Mouse (Mus musculus) liver, embryonic 15.5 days (tissue): ENCODE results near the gene Acadsb. TPM values are rescaled to one million over a fixed set of nuclear protein-coding genes. Genes with fewer than 3 reads are reported as not detected.
A peak's percentile ranks its signal among the peaks of the same experiment; 100 is the strongest.
"Not testable (repeated sequence)": the region's sequence is repeated elsewhere in the genome, so short reads cannot be mapped to it uniquely, and the experiment has no call there.

Experiments
- ATAC-seq: fragments of 200-750 bp; cut with Nextera tagmentation; 2 replicates; pipeline ENCODE4 v1.8.0; 2017; ENCODE audit warnings: moderate number of reproducible peaks, mild to moderate bottlenecking, moderate library complexity; ENCODE audit not compliant: insufficient read depth
- H3K27ac ChIP-seq: fragments of 300-500 bp; sonication (generic); replicated peaks from 2 replicates; pipeline ENCODE4 v1.5.1; 2015; ENCODE audit warnings: mild to moderate bottlenecking, inconsistent platforms
- H3K27me3 ChIP-seq: fragments of 300-500 bp; sonication (generic); 2 replicates; pipeline ENCODE4 v1.6.1; 2015; ENCODE audit warnings: mild to moderate bottlenecking, inconsistent platforms
- H3K36me3 ChIP-seq: fragments of 300-500 bp; sonication (generic); replicated peaks from 2 replicates; pipeline ENCODE4 v1.6.1; 2015; ENCODE audit warnings: moderate library complexity, mild to moderate bottlenecking, inconsistent platforms
- H3K4me1 ChIP-seq: fragments of 300-500 bp; sonication (generic); replicated peaks from 2 replicates; pipeline ENCODE4 v1.6.1; 2015; ENCODE audit warnings: inconsistent platforms
- H3K4me2 ChIP-seq: fragments of 300-500 bp; sonication (generic); 2 replicates; pipeline ENCODE4 v1.6.1; 2015; ENCODE audit warnings: moderate library complexity, mild to moderate bottlenecking, inconsistent platforms
- H3K4me3 ChIP-seq: fragments of 300-500 bp; sonication (generic); replicated peaks from 2 replicates; pipeline ENCODE4 v1.5.1; 2015; ENCODE audit warnings: mild to moderate bottlenecking, inconsistent platforms
- H3K9ac ChIP-seq: fragments of 300-500 bp; sonication (generic); 2 replicates; pipeline ENCODE4 v1.6.1; 2015; ENCODE audit warnings: moderate library complexity, mild to moderate bottlenecking, inconsistent platforms
- H3K9me3 ChIP-seq: fragments of 300-500 bp; sonication (generic); replicated peaks from 2 replicates; pipeline ENCODE4 v1.6.1; 2016; ENCODE audit warnings: inconsistent platforms
- WGBS: fragments of 180-500 bp; shearing (Covaris S2); methylation state at CpG from one replicate; pipeline ENCODE4 v1.1.7; 2015; ENCODE audit warnings: mixed read lengths; ENCODE audit not compliant: insufficient replicate concordance; 5-methylcytosine and 5-hydroxymethylcytosine counted together
- polyA plus RNA-seq: library from polyadenylated mRNA; unstranded; fragments of >200 nt; fragmentation: Nextera tagmentation; extraction: Ambion mirVana; gene quantifications from 2 replicates; pipeline ENCODE4 v1.2.1, GENCODE M21; 2015

The Acadsb gene
- polyA plus RNA-seq, 1 experiment from 2014 or later, result 33.3 TPM

DNA sequence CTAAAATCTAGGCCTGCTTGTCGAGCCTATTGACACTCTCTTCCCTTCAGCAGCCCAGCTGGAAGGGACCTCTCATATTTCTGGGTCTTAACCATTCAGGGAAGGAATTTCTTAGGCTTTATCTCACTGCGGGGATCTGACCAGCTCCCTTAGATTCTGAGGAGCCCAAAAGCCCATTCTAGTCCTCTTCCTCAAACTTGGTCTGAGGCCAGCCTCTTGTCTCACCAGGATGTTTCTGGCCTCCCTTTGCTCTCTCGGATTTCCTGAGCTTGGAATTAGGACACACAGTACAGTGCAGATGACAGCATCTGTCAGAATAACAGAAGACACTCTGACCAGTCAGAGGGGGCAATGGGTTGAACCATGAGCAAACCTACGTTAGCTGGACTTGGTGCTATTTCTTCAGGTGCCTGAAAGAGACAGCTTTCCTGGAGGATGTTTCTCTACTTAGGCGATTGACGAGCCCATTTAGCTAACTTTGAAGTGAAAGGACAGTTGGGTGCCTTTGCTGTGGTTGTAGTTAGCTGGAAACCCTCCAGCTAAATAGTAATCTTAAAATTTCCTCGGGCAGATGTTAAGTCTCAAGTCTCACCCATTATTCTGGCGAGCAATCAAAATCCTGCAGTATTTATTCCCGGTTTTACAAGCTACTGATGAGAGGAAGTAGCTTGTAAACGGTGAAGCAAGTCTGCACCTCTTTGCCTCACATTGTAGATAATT is 980 bp downstream of the Acadsb start:
- Histone ChIP-seq H3K4me1 (peaks cover 27% of the 10 kb centered on the region), H3K27me3 (no peaks in the 10 kb centered on the region), H3K4me2 (peak overlapping the region; percentile 97), H3K4me3 (peak overlapping the region; percentile 97), H3K27ac (no peak overlapping the region), H3K36me3 (peaks cover 6% of the 10 kb centered on the region; the same call in 1 of the 2 replicates), H3K9ac (peak overlapping the region; percentile 83; the same call in 1 of the 2 replicates), H3K9me3 (no peaks in the 10 kb centered on the region)
- WGBS, result 37% methylated on average over 10 of the region's 10 CpGs
- no peak for ATAC-seq

DNA sequence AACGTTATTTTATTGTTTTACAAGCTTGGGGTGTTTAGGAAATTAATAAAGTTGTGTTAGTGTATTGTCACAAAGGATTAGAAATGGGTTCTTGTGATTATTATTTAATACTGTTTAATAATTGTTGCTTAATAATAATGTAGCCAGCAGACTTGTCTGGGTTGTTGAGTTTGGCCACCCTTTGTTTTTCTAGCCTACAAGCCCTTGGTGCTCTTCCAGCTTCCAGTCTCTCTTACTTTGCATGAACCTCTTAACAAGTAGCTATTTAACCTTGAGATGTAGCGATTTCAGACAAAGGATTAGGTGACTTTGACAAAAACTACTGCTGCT is 1.5 kb downstream of the Acadsb start:
- WGBS, result 54% methylated on average over 2 of the region's 2 CpGs
- no peak for ATAC-seq
- H3K9ac ChIP-seq, result no peak overlapping the region
- H3K4me3 ChIP-seq, result no peak overlapping the region
- peaks cover 27% of the 10 kb centered on the region for H3K4me1 ChIP-seq
- H3K9me3 ChIP-seq, result no peaks in the 10 kb centered on the region
- no peak overlapping the region for H3K4me2 ChIP-seq
- peaks cover 5% of the 10 kb centered on the region; the same call in 1 of the 2 replicates for H3K36me3 ChIP-seq
- no peaks in the 10 kb centered on the region for H3K27me3 ChIP-seq
- no peak overlapping the region for H3K27ac ChIP-seq

DNA sequence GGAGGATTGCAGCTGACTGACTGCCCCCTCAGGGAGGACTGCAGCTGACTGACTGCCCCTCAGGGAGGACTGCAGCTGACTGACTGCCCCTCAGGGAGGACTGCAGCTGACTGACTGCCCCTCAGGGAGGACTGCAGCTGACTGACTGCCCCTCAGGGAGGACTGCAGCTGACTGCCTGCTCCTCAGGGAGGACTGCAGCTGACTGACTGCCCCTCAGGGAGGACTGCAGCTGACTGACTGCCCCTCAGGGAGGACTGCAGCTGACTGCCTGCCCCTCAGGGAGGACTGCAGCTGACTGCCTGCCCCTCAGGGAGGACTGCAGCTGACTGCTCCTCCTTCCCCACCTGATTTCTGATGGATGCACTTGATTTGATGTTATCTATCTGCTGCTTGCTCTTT is 6.3 kb downstream of the Acadsb start:
- not testable (repeated sequence) for H3K27me3 ChIP-seq, H3K27ac ChIP-seq, H3K36me3 ChIP-seq, H3K9me3 ChIP-seq, ATAC-seq, H3K4me3 ChIP-seq, H3K4me2 ChIP-seq, H3K4me1 ChIP-seq, H3K9ac ChIP-seq

DNA sequence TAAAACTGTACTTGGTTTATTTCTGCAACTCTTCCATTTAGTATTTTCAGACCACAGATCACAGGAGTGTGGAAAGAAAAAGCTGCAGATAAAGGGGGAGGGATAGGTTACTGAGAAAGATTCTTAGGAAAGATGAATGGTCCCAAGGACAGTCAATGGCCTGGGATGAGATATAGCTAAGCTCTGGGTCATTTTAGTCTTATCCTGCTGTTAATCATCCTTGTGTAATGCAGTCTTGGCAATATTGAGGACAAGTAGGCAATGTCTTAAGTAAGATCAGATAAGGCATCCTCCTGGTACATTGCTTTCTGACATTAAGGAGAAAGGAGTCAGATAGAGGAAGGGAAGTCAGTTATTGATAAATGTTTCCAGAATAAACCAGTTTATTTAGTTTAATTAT is 7.2 kb downstream of the Acadsb start:
- H3K9ac ChIP-seq, result no peak overlapping the region
- no peaks in the 10 kb centered on the region for H3K36me3 ChIP-seq
- H3K27me3 ChIP-seq, result no peaks in the 10 kb centered on the region
- H3K4me2 ChIP-seq, result no peak overlapping the region
- no peak overlapping the region for H3K27ac ChIP-seq
- no peaks in the 10 kb centered on the region for H3K4me1 ChIP-seq
- no peaks in the 10 kb centered on the region for H3K9me3 ChIP-seq
- no peak overlapping the region for H3K4me3 ChIP-seq
- no peak for ATAC-seq

DNA sequence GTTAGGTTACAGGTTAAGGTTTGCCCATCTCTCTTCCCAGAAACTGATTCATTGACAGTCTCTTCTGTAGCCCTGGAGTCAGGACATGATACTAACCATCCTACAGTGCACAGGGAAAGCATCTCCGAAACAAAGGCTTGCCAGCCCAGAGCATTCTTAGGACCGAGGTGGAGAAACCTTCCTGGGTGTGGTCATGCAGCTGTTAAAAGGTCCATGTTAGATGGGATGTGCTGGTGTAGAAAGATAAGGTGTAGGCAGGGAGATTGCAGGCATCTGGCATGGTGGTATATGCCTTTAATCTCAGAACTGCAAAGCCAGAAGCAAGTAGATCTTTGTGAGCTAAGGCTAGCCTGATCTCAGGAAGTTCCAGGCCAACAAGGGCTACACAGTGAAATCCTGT is 14.5 kb downstream of the Acadsb start:
- Histone ChIP-seq H3K36me3 (peaks cover 5% of the 10 kb centered on the region; the same call in 1 of the 2 replicates), H3K4me1 (peaks cover 16% of the 10 kb centered on the region), H3K27ac (peak overlapping the region; percentile 78), H3K4me3 (no peak overlapping the region), H3K4me2 (peak overlapping the region; percentile 54), H3K9me3 (no peaks in the 10 kb centered on the region), H3K9ac (no peak overlapping the region), H3K27me3 (no peaks in the 10 kb centered on the region)
- WGBS, result 18% methylated on average over 2 of the region's 2 CpGs
- peak; percentile 99 for ATAC-seq

DNA sequence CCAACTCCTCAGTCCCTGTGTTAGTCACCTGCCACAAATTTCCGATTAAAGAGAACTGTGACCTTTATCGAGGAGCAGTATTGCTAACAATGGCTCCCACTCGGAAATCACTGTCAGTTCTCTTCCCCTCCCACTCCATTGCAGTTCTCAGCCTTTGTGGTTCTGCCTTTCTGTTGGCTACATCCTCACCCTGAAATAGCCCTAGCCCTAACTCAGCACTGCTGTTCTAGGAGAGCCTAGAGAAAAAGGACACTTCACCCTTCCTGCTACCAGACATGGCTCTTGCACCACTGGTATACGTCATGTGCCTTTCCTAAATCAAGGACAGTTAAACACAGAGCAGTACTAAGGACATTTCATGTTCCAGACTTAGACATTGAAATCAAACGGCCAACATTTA is 16.9 kb downstream of the Acadsb start:
- Histone ChIP-seq H3K4me3 (no peak overlapping the region), H3K4me1 (peaks cover 16% of the 10 kb centered on the region), H3K4me2 (no peak overlapping the region), H3K36me3 (peaks cover 12% of the 10 kb centered on the region), H3K27me3 (no peaks in the 10 kb centered on the region), H3K27ac (no peak overlapping the region), H3K9ac (no peak overlapping the region), H3K9me3 (no peaks in the 10 kb centered on the region)
- WGBS, result 73% methylated on average over 5 of the region's 5 CpGs
- ATAC-seq, result no peak

DNA sequence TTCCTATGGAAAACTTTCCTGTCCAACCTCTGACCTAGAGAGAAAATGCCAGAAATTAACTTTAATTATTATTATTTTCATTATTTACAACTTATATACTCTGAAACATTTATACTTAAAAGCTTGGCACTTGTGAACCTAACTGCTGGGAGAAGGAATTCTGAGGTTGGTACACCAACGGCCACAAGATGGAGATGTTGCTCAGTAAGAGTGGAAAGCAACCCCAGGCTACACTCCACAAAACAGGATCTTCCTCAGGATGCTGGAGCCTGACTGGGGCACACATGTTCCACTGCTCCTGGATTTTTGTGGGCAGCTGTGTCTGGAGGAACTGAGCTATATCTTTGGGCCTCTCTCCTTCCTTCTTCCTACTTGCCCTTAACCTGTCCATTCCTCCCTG is 21.8 kb downstream of the Acadsb start:
- WGBS, result 32% methylated on average over 1 of the region's 1 CpGs

DNA sequence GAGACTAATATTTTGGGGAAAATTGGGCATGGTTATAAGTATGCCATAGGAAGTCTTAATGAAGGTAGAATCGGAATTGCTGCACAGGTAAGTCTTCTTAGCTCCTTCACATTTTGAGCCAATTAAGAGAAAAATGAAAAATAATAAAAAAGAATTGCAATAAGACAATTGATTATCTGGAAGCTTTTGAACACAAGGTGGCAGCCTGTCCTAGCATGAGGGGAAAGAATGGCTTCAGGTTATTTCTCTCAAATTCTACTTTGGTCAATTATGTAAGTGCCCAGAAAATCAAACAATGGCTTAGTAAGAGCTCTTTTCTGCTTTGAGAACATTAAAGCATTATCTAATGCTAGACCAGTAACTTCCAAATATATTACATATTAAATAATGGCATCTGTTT is 23.9 kb downstream of the Acadsb start:
- H3K4me1 ChIP-seq, result no peaks in the 10 kb centered on the region
- no peaks in the 10 kb centered on the region for H3K27me3 ChIP-seq
- no peak overlapping the region for H3K9ac ChIP-seq
- H3K27ac ChIP-seq, result no peak overlapping the region
- peaks cover 8% of the 10 kb centered on the region for H3K36me3 ChIP-seq
- no peaks in the 10 kb centered on the region for H3K9me3 ChIP-seq
- H3K4me3 ChIP-seq, result no peak overlapping the region
- ATAC-seq, result no peak
- WGBS, result 54% methylated on average over 1 of the region's 1 CpGs
- no peak overlapping the region for H3K4me2 ChIP-seq

More for the DNA sequence above, 21.8 kb downstream of the Acadsb start:
- Histone ChIP-seq H3K9ac (no peak overlapping the region), H3K27me3 (no peaks in the 10 kb centered on the region), H3K27ac (no peak overlapping the region), H3K4me3 (no peak overlapping the region), H3K4me2 (no peak overlapping the region), H3K9me3 (no peaks in the 10 kb centered on the region), H3K36me3 (peaks cover 12% of the 10 kb centered on the region), H3K4me1 (no peaks in the 10 kb centered on the region)
- ATAC-seq, result no peak

DNA sequence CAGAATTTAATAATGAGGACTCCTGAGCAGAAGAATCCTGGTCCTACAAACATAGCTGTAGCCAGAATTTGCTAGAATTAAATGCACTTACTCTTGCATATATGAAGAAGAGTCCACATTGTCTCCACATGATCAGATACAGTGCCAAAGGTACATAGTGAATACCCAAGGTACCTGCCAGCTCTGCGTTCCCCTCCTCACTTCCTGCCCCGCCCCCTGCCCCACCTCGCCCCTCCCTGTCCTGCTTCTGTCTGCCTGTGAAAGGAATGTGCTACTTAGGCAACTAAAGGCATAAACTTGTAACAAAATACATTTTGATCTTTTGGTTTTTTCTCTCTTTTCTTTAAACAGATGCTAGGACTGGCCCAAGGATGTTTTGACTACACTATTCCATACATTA is 26.6 kb downstream of the Acadsb start:
- no peak for ATAC-seq
- no peak overlapping the region for H3K4me3 ChIP-seq
- H3K4me1 ChIP-seq, result no peaks in the 10 kb centered on the region
- no peak overlapping the region for H3K9ac ChIP-seq
- no peak overlapping the region for H3K27ac ChIP-seq
- H3K9me3 ChIP-seq, result no peaks in the 10 kb centered on the region
- no peaks in the 10 kb centered on the region for H3K27me3 ChIP-seq
- no peaks in the 10 kb centered on the region for H3K36me3 ChIP-seq
- no peak overlapping the region for H3K4me2 ChIP-seq
- WGBS, result 42% methylated on average over 3 of the region's 3 CpGs

DNA sequence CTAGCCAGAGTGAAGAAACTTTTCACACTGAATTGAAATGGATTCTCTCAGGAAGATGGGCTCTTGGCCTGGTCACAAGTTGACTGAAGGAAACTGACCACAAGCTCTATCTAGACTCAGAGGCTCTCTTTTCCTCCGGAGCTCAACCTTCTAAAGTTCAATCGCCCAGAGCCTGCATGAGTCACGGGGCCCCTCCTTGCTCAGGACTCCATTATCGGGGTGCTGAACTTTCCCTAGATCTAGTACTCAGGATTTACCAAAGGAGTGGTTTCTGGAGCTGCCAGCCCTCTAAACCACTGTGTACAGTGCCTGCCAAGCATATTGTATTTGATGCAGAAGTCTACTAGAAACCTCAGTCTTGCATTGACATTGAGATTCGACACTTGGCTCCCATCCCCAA is 46.3 kb downstream of the Acadsb start:
- WGBS, result 62% methylated on average over 5 of the region's 5 CpGs

DNA sequence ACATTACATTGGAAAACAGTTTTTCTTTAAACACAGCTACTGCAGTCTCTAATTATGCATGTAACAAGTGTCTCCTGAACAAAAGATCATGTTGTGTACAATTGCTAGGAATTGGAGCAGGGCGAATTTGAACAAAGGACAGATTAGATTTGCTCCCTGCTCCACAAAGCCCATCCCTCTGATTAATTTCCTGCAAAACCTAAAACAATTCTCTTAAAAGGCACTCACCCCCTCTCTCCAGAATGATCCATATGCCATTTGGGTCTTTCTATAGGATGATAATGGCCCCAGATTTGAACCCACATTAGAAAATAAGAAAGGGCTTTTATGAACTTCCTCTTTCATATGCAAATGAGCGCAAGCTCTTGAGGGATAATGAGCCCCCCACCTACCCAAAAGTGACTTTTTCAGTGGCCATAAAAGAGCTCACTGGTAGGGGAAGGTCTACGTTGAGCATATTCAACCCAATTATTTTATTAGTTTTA is 54.8 kb downstream of the Acadsb start:
- no peak overlapping the region for H3K9ac ChIP-seq
- H3K4me2 ChIP-seq, result no peak overlapping the region
- no peaks in the 10 kb centered on the region for H3K9me3 ChIP-seq
- no peak for ATAC-seq
- WGBS, result 48% methylated on average over 3 of the region's 3 CpGs
- H3K4me1 ChIP-seq, result no peaks in the 10 kb centered on the region
- H3K27ac ChIP-seq, result no peak overlapping the region
- H3K4me3 ChIP-seq, result no peak overlapping the region
- no peaks in the 10 kb centered on the region for H3K27me3 ChIP-seq
- no peaks in the 10 kb centered on the region for H3K36me3 ChIP-seq

More for the DNA sequence above, 46.3 kb downstream of the Acadsb start:
- no peak for ATAC-seq
- Histone ChIP-seq H3K4me3 (no peak overlapping the region), H3K36me3 (no peaks in the 10 kb centered on the region), H3K4me2 (no peak overlapping the region), H3K27me3 (no peaks in the 10 kb centered on the region), H3K9me3 (no peaks in the 10 kb centered on the region), H3K27ac (no peak overlapping the region), H3K4me1 (no peaks in the 10 kb centered on the region), H3K9ac (no peak overlapping the region)

DNA sequence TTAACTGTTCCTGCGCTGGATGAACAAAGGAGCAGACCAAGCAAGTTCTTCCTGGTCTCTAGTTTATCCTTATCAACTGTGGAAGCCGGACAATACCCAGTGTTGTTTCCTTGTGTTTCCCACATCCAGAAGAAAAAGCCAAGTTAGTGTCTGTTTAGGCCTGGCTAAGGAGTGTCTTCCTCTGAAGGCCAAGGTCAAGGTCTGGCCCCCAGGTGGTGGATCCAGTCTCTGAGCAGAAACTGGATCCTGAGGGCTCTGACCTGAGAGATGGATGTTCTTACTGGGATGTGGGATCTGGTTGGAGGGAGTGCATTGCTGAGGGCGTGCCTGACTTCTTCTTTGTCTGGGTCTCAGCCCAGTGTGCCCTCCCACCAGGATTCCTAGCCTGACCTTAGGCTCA is 55.3 kb downstream of the Acadsb start:
- 46% methylated on average over 3 of the region's 3 CpGs for WGBS
- Histone ChIP-seq H3K36me3 (no peaks in the 10 kb centered on the region), H3K9me3 (no peaks in the 10 kb centered on the region), H3K9ac (no peak overlapping the region), H3K4me1 (no peaks in the 10 kb centered on the region), H3K4me3 (no peak overlapping the region), H3K27me3 (no peaks in the 10 kb centered on the region), H3K27ac (no peak overlapping the region), H3K4me2 (no peak overlapping the region)
- ATAC-seq, result no peak
